Mouse (Mus musculus) granulocyte monocyte progenitor cell, adult 5-6 weeks (primary cell): ENCODE data around the gene Gpank1. TPM values are rescaled to one million over a fixed set of nuclear protein-coding genes. Genes with fewer than 3 reads are reported as not detected.
"Not testable (repeated sequence)": the region's sequence is repeated elsewhere in the genome, so short reads cannot be mapped to it uniquely, and the experiment has no call there.

Source experiments
- ATAC-seq: replicated peaks from 2 replicates; pipeline ENCODE4 v1.8.0; 2016; ENCODE audit warnings: mild to moderate bottlenecking, moderate TSS enrichment, inconsistent platforms; ENCODE audit not compliant: poor library complexity, severe bottlenecking
- total RNA-seq, 2 experiments: library from RNA; stranded (forward) in 1 of 2; stranded (reverse) in 1 of 2; fragments of 200-712, 200-1000 nt in 1 of 2; fragments of >200 nt in 1 of 2; fragmentation: Nextera tagmentation in 1 of 2; gene quantifications; 2 replicates each; pipeline ENCODE4 v1.2.3; 2014 to 2017

Gene Gpank1
- total RNA-seq, 2 experiments from 2014 or later = 21.2 to 26.9 TPM

GRCm38 (mm10) chr17:35097164-35097655 is 24.0 kb upstream of the Gpank1 start:
- ATAC-seq = no peak

- no peak for ATAC-seq
These were observed 21.0 kb upstream of the Gpank1 start for GRCm38 (mm10) chr17:35100196-35100765.

- no peak for ATAC-seq
These were observed 20.1 kb upstream of the Gpank1 start for GRCm38 (mm10) chr17:35101161-35101560.

GRCm38 (mm10) chr17:35102299-35102698 is 19.0 kb upstream of the Gpank1 start:
- ATAC-seq = no peak

- ATAC-seq = no peak
These were observed 18.0 kb upstream of the Gpank1 start for GRCm38 (mm10) chr17:35103221-35103690.

- ATAC-seq = no peak
These were observed 17.2 kb upstream of the Gpank1 start for GRCm38 (mm10) chr17:35104079-35104478.

GRCm38 (mm10) chr17:35104754-35105153 is 16.5 kb upstream of the Gpank1 start:
- no peak for ATAC-seq

- no peak for ATAC-seq
These were observed 15.4 kb upstream of the Gpank1 start for GRCm38 (mm10) chr17:35105740-35106389.

GRCm38 (mm10) chr17:35106522-35106921 is 14.7 kb upstream of the Gpank1 start:
- ATAC-seq = no peak

GRCm38 (mm10) chr17:35108097-35108496 is 13.2 kb upstream of the Gpank1 start, which contains the start of gene Ly6g5c:
TSS of gene Ly6g5c (plus strand) at chr17:35108279.
- no peak for ATAC-seq

GRCm38 (mm10) chr17:35111774-35112173 is 9.5 kb upstream of the Gpank1 start:
- ATAC-seq = no peak

GRCm38 (mm10) chr17:35115046-35116019 is 5.9 kb upstream of the Gpank1 start, which contains the start of gene Ly6g5b:
TSS of gene Ly6g5b (minus strand) at chr17:35115428.
- ATAC-seq = peak; percentile 63

- no peak for ATAC-seq
These were observed 511 bp upstream of the Gpank1 start for GRCm38 (mm10) chr17:35120745-35121142.

- ATAC-seq = peak; percentile 5; the same call in 1 of the 2 replicates
These were observed 632 bp downstream of the Gpank1 start, which contains the start of gene Csnk2b for GRCm38 (mm10) chr17:35121871-35122303. TSS of gene Csnk2b (minus strand) at chr17:35122053.

GRCm38 (mm10) chr17:35123287-35123686 is 2.0 kb downstream of the Gpank1 start:
- not testable (repeated sequence) for ATAC-seq

- not testable (repeated sequence) for ATAC-seq
These were observed 3.1 kb downstream of the Gpank1 start for GRCm38 (mm10) chr17:35124261-35124896.

GRCm38 (mm10) chr17:35125081-35125480 is 3.8 kb downstream of the Gpank1 start:
- peak; percentile 32; the same call in 1 of the 2 replicates for ATAC-seq

- no peak for ATAC-seq
These were observed 4.3 kb downstream of the Gpank1 start for GRCm38 (mm10) chr17:35125578-35125977.

GRCm38 (mm10) chr17:35126206-35126611 is 5.0 kb downstream of the Gpank1 start, which contains the start of gene D17H6S53E:
TSS of gene D17H6S53E (plus strand) at chr17:35126373.
- ATAC-seq = peak; percentile 37

GRCm38 (mm10) chr17:35127017-35127416 is 5.8 kb downstream of the Gpank1 start:
- ATAC-seq = peak; percentile 38
